Mouse (Mus musculus) cortical plate, adult 2 months (tissue): Measurements from ENCODE around the gene Rgs3.

Experiments used
- CTCF ChIP-seq: fragments of 200-500 bp; IDR thresholded peaks from 2 replicates; pipeline ENCODE4 v1.5.1; 2011; ENCODE audit warnings: mild to moderate bottlenecking, control low read depth, low read length; ENCODE audit not compliant: insufficient read depth; ENCODE audit errors: extremely low read depth
- POLR2A ChIP-seq: fragments of 200-500 bp; IDR thresholded peaks from 2 replicates; pipeline ENCODE4 v1.6.1; 2011; ENCODE audit warnings: mild to moderate bottlenecking, low read length, control low read depth; ENCODE audit not compliant: insufficient read depth; ENCODE audit errors: extremely low read depth

DNA sequence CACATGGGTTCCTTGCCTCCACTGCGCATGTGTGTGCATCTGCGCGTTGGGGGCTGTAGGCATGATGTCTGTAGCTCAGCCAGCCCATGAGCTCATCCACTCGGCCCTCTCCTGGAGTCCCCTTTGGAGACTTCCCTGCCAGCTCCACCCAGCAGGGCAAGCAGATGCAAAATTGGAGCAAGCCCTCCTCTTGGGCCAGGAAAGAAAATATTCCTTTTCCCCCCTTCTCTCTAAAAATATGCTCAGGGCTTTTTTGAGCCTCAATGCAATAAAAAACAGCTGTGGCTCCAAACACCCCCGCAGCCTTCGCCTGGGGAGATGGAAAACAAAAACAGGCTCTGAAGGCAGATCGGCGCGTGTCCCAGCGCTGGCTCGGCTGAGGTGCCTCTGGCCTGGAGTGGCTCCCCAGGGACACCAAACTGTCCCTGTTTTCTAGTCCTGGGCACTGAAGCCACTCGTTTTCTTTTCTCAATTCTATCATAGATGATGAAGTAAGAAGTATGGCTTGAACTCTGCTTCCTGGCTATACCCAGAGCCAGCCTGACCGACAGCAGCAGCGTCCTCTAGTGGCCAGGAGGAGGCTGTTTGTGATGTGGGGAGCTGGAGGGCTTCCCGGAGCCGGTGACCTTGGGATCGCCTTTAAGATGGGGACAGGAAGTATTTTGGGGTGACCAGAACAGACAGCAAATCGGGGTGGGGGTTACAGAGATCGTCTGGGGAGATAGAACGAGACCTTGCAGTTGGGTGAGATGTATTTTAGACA is 168.1 kb downstream of the Rgs3 start:
- TF ChIP-seq POLR2A (no peak), CTCF (no peak)
